Mouse (Mus musculus): ENCODE results near the gene Maats1. TPM values are rescaled to one million over a fixed set of nuclear protein-coding genes. Genes with fewer than 3 reads are reported as not detected.
A peak's percentile ranks its signal among the peaks of the same experiment; 100 is the strongest.

Gene Maats1
- total and polyA plus RNA-seq, 3 experiments, result 0.03 TPM; not detected in 2

DNA sequence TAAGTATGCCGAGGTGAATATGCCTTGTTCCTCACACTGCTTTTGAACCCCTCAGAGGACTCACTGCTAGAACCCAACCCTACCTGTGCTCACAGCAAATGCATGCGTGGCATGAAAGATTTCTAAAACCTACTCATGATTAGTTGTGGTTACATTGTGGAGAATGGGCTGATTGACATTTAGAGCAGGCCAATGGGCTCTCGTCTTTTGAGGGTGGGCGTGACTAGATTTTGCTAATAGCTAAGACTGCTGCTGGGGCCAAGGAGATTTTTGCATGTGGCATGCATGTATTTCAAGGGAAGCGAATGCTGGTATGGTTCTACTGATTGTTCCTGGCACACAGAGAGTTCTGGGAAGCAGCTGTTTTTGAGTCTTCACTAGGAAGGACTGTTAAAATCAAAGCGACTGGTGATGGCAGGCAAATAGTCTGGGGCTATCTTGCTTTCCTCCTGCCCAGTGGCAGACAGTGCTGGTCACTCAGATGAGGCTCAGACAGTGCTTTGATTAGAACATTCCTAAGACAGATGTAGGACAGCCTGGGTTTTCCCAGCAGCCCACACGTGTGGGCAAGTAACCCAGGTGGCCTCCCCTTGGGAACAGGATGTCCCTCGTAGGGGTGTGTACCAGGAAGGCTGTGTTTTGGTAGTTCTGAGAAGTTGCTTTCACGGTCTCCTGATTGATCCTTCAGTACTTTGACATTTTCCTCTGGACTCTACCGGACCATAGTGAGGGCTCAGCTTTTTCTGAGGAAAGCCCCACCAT is 32.6 kb upstream of the Maats1 start (continued):
- TF ChIP-seq MEF2A (IDR thresholded peaks at IDR 0.05; ENCODE audit: extremely low read depth, insufficient replicate concordance, low read depth, low read length, poor library complexity, severe bottlenecking) (no peak), BHLHE40 (IDR thresholded peaks at IDR 0.05; ENCODE audit: borderline replicate concordance, low read depth, low read length) (no peak), SMC3 (IDR thresholded peaks at IDR 0.05; ENCODE audit: low read depth, low read length) (no peak; the same call in 1 of the 2 replicates), NELFE (IDR thresholded peaks at IDR 0.05; ENCODE audit: low read depth, low read length) (peak; percentile 65), ZC3H11A (IDR thresholded peaks at IDR 0.05; ENCODE audit: low read depth, low read length) (no peak), RCOR1 (IDR thresholded peaks at IDR 0.05; ENCODE audit: low read depth, low read length) (peak; percentile 15; the same call in 1 of the 2 replicates), GATA1 (IDR thresholded peaks at IDR 0.05; ENCODE audit: low read depth, low read length) (0 out of 2 replicates have a peak, but pooled peaks have one; percentile 2), USF1 (IDR thresholded peaks at IDR 0.05; ENCODE audit: low read depth, low read length) (no peak), CTCF (IDR thresholded peaks at IDR 0.05 in 2 of 3, conservative IDR thresholded peaks at IDR 0.05 in 1 of 3; ENCODE audit: control insufficient read depth in 1 of 3, insufficient read depth in 1 of 3, low read depth in 2 of 3, low read length in 3 of 3, poor library complexity in 1 of 3, severe bottlenecking in 1 of 3) (no peak), GABPA (IDR thresholded peaks at IDR 0.05; ENCODE audit: low read depth, low read length) (no peak), SIN3A (IDR thresholded peaks at IDR 0.05; ENCODE audit: low read length) (peak; percentile 70; the same call in 1 of the 2 replicates), CHD1 (IDR thresholded peaks at IDR 0.05; ENCODE audit: low read depth, low read length) (no peak), HCFC1 (IDR thresholded peaks at IDR 0.05; ENCODE audit: low read depth, low read length) (no peak), POLR2A (IDR thresholded peaks at IDR 0.05; ENCODE audit: control insufficient read depth in 1 of 2, insufficient read depth in 1 of 2, low read depth in 1 of 2, low read length in 2 of 2, poor library complexity in 1 of 2) (peak in 1 of 2 experiments; percentile 68; a peak in 2 of 4 replicates), E2F4 (IDR thresholded peaks at IDR 0.05; ENCODE audit: borderline replicate concordance, low read depth, low read length) (no peak), ZMIZ1 (IDR thresholded peaks at IDR 0.05; ENCODE audit: low read depth, low read length) (peak; percentile 83), EP300 (IDR thresholded peaks at IDR 0.05; ENCODE audit: low read depth in 1 of 2, low read length in 2 of 2) (0 out of 4 replicates have a peak, but pooled peaks of 1 of the 2 experiments have one; percentile 7)

DNA sequence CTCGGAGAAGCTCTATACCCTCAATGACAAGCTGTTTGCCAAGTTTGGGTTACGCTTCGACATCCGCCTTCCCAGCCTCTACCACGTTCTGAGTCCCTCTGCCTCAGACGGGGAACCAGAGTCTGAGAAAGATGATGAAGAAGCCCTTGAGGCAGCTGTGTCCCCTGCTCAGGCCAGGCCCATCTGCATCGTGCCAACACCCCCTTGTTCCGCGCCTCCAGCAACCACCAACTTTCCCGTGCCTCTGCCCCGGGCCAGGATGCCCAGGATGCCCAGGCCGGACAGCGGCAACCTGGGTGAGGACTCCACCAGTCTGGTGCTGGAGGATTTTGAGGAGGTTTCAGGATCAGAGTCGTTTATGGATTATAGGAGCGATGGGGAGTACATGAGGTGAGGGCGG is 32.0 kb upstream of the Maats1 start:
- Histone ChIP-seq H3K4me1 (ENCODE audit: control insufficient read depth in 1 of 2, insufficient read depth in 2 of 2, low read length in 2 of 2) (peaks cover 23 to 54% of the 10 kb centered on the region in 2 experiments), H3K9me3 (replicated peaks; ENCODE audit: insufficient read depth, low read length) (no peaks in the 10 kb centered on the region), H3K4me3 (ENCODE audit: control insufficient read depth in 1 of 2, insufficient read depth in 1 of 2, low read depth in 2 of 2, low read length in 2 of 2) (peak overlapping the region; percentile 56 to 60), H3K36me3 (ENCODE audit: control insufficient read depth in 1 of 2, insufficient read depth in 2 of 2, low read length in 2 of 2) (peaks cover 3 to 42% of the 10 kb centered on the region in 2 experiments; a peak in 3 of 4 replicates), H3K79me2 (ENCODE audit: control insufficient read depth, insufficient read depth, low read length, poor library complexity) (peaks cover 25% of the 10 kb centered on the region), H3K27me3 (ENCODE audit: control insufficient read depth in 1 of 2, insufficient read depth in 2 of 2, low read length in 2 of 2) (no peaks in the 10 kb centered on the region), H3K9ac (ENCODE audit: control insufficient read depth, low read depth, low read length, poor library complexity, severe bottlenecking) (peak overlapping the region; percentile 80), H3K27ac (ENCODE audit: control insufficient read depth, low read depth, low read length) (peak overlapping the region; percentile 100)
- no peak for TF ChIP-seq MAZ (IDR thresholded peaks at IDR 0.05; ENCODE audit: low read depth, low read length)
- TF ChIP-seq POLR2AphosphoS2 (IDR thresholded peaks at IDR 0.05; ENCODE audit: low read length), result no peak
- TF ChIP-seq MAX (IDR thresholded peaks at IDR 0.05; ENCODE audit: low read length), result no peak
- TF ChIP-seq NRF1 (IDR thresholded peaks at IDR 0.05; ENCODE audit: insufficient read depth, low read depth, low read length, poor library complexity, severe bottlenecking), result no peak
- no peak for TF ChIP-seq POLR2AphosphoS5 (IDR thresholded peaks at IDR 0.05; ENCODE audit: borderline replicate concordance, low read depth, low read length)
- no peak for TF ChIP-seq RCOR1 (IDR thresholded peaks at IDR 0.05; ENCODE audit: low read depth, low read length)
- no peak for TF ChIP-seq CTCF (IDR thresholded peaks at IDR 0.05 in 2 of 3, conservative IDR thresholded peaks at IDR 0.05 in 1 of 3; ENCODE audit: control insufficient read depth in 1 of 3, insufficient read depth in 1 of 3, low read depth in 2 of 3, low read length in 3 of 3, poor library complexity in 1 of 3, severe bottlenecking in 1 of 3)
- no peak for TF ChIP-seq MEF2A (IDR thresholded peaks at IDR 0.05; ENCODE audit: extremely low read depth, insufficient replicate concordance, low read depth, low read length, poor library complexity, severe bottlenecking)
- no peak for TF ChIP-seq EP300 (IDR thresholded peaks at IDR 0.05; ENCODE audit: low read depth in 1 of 2, low read length in 2 of 2)
- no peak for TF ChIP-seq ZKSCAN1 (IDR thresholded peaks at IDR 0.05; ENCODE audit: low read depth, low read length)
- TF ChIP-seq RAD21 (IDR thresholded peaks at IDR 0.05; ENCODE audit: low read depth, low read length), result no peak
- TF ChIP-seq E2F4 (IDR thresholded peaks at IDR 0.05; ENCODE audit: borderline replicate concordance, low read depth, low read length), result no peak
- no peak for TF ChIP-seq CHD1 (IDR thresholded peaks at IDR 0.05; ENCODE audit: low read depth, low read length)
- TF ChIP-seq TAL1 (IDR thresholded peaks at IDR 0.05; ENCODE audit: low read length), result no peak
- no peak for TF ChIP-seq USF1 (IDR thresholded peaks at IDR 0.05; ENCODE audit: low read depth, low read length)
- no peak for TF ChIP-seq MYC (IDR thresholded peaks at IDR 0.05; ENCODE audit: low read depth, low read length)
- no peak for TF ChIP-seq ZNF384 (IDR thresholded peaks at IDR 0.05; ENCODE audit: low read depth, low read length)
- no peak for TF ChIP-seq USF2 (IDR thresholded peaks at IDR 0.05; ENCODE audit: borderline replicate concordance in 1 of 2, insufficient read depth in 1 of 2, low read depth in 1 of 2, low read length in 2 of 2)
- TF ChIP-seq ETS1 (IDR thresholded peaks at IDR 0.05; ENCODE audit: low read depth, low read length), result no peak
- DNase-seq (ENCODE audit: low read depth, low spot score), result peak; percentile 64

All from MEL (cell line).